Mouse (Mus musculus) stomach, embryonic 16.5 days (tissue): Measurements from ENCODE around the gene Rhov. TPM values are rescaled to one million over a fixed set of nuclear protein-coding genes. Genes with fewer than 3 reads are reported as not detected.

Source experiments
- ATAC-seq: fragments of 200-750 bp; cut with Nextera tagmentation; 2 replicates; pipeline ENCODE4 v1.8.0; 2017; ENCODE audit warnings: moderate number of reproducible peaks, moderate TSS enrichment; ENCODE audit not compliant: insufficient read depth, low FRiP score
- H3K27ac ChIP-seq: fragments of 300-500 bp; sonication (generic); 2 replicates; pipeline ENCODE4 v1.5.1; 2014; ENCODE audit warnings: low read length
- H3K27me3 ChIP-seq: fragments of 300-500 bp; sonication (generic); 2 replicates; pipeline ENCODE4 v1.6.1; 2014; ENCODE audit warnings: low read length, control low read depth, mixed read lengths; ENCODE audit not compliant: control insufficient read depth, insufficient read depth
- H3K36me3 ChIP-seq: fragments of 300-500 bp; sonication (generic); 2 replicates; pipeline ENCODE4 v1.6.1; 2014; ENCODE audit warnings: low read length; ENCODE audit not compliant: control insufficient read depth, insufficient read depth
- H3K4me1 ChIP-seq: fragments of 300-500 bp; sonication (generic); 2 replicates; pipeline ENCODE4 v1.6.1; 2014; ENCODE audit warnings: low read length, control low read depth, mixed read lengths; ENCODE audit not compliant: control insufficient read depth, insufficient read depth
- H3K4me2 ChIP-seq: fragments of 300-500 bp; sonication (generic); 2 replicates; pipeline ENCODE4 v1.6.1; 2014; ENCODE audit warnings: low read depth, low read length, mixed read lengths
- H3K4me3 ChIP-seq: fragments of 300-500 bp; sonication (generic); replicated peaks from 2 replicates; pipeline ENCODE4 v1.5.1; 2014; ENCODE audit warnings: mild to moderate bottlenecking, low read length
- H3K9ac ChIP-seq: fragments of 300-500 bp; sonication (generic); 2 replicates; pipeline ENCODE4 v1.6.1; 2014; ENCODE audit warnings: low read length
- H3K9me3 ChIP-seq: fragments of 300-500 bp; sonication (generic); replicated peaks from 2 replicates; pipeline ENCODE4 v1.6.1; 2016; ENCODE audit warnings: low read length, control low read depth; ENCODE audit not compliant: control insufficient read depth
- WGBS: fragments of 180-500 bp; shearing (Covaris S2); extraction: QIAGEN DNeasy Blood & Tissue Kit; methylation state at CpG from one replicate; pipeline ENCODE4 v1.1.7; 2014; 5-methylcytosine and 5-hydroxymethylcytosine counted together
- polyA plus RNA-seq: library from polyadenylated mRNA; unstranded; fragments of >200 nt; fragmentation: Nextera tagmentation; extraction: Ambion mirVana; gene quantifications from 2 replicates; pipeline ENCODE4 v1.2.1, GENCODE M21; 2015

Rhov gene
- polyA plus RNA-seq, 1 experiment from 2014 or later, result 30.2 TPM

- H3K9ac ChIP-seq, result peak within 1 kb of the TSS; percentile 78
- H3K27ac ChIP-seq, result peak within 1 kb of the TSS; percentile 88
- H3K9me3 ChIP-seq, result no peaks in the 10 kb centered on the region
- ATAC-seq, result peak; percentile 84
- H3K4me2 ChIP-seq, result peak within 1 kb of the TSS; percentile 65
- WGBS, result under 1% methylated on average over 73 of the region's 73 CpGs
- no peaks in the 10 kb centered on the region; the same call in 1 of the 2 replicates for H3K4me1 ChIP-seq
- H3K27me3 ChIP-seq, result peaks cover 31% of the 10 kb centered on the region
- no peaks in the 10 kb centered on the region for H3K36me3 ChIP-seq
- peak within 1 kb of the TSS; percentile 60 for H3K4me3 ChIP-seq
Measured at GRCm38 (mm10) chr2:119237210-119237870, 33.7 kb downstream of the Rhov start, which contains the start of gene Spint1. Gene Spint1, plus strand, starts transcription at chr2:119237362.

DNA sequence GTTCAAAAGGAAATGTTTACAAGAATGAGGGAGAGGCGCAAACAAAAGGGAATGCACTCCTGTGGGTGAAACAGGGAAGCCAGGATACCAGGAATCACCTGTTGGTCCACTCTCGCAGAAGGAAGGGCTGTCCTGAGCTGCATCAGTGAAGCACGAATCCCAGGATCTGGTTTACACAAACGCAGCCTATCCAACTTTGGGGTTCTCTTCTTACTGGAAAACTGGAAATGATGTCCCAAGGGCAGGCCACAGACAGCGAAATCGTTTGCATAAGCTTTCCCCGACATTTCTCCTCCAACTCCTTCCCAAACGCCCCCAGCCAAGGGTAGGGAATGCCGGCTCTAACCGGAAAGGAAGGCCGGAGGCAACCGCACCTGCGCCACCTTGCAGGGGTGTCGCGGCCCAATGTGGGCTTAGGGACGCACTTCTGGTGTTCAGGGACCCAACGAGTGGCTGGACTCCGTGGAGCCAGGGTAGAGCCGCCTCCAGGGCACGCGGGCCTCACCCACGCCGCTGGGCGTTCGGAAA, 34.3 kb downstream of the Rhov start:
- Histone ChIP-seq H3K4me1 (no peaks in the 10 kb centered on the region; the same call in 1 of the 2 replicates), H3K4me2 (peak overlapping the region; percentile 65), H3K4me3 (peak overlapping the region; percentile 60), H3K27me3 (peaks cover 31% of the 10 kb centered on the region), H3K9ac (peak overlapping the region; percentile 78), H3K36me3 (no peaks in the 10 kb centered on the region), H3K27ac (peak overlapping the region; percentile 88), H3K9me3 (no peaks in the 10 kb centered on the region)
- no peak; the same call in 1 of the 2 replicates for ATAC-seq
- 11% methylated on average over 25 of the region's 25 CpGs for WGBS

GRCm38 (mm10) chr2:119229775-119230704, 41.0 kb downstream of the Rhov start, which contains the start of gene Ppp1r14d:
Gene Ppp1r14d, minus strand, starts transcription at chr2:119229906.
- H3K4me3 ChIP-seq, result no peak within 1 kb of the TSS
- no peaks in the 10 kb centered on the region for H3K9me3 ChIP-seq
- H3K4me1 ChIP-seq, result no peaks in the 10 kb centered on the region
- no peak within 1 kb of the TSS for H3K27ac ChIP-seq
- no peak within 1 kb of the TSS; the same call in 1 of the 2 replicates for H3K9ac ChIP-seq
- no peak; the same call in 1 of the 2 replicates for ATAC-seq
- WGBS, result 65% methylated on average over 6 of the region's 6 CpGs
- H3K27me3 ChIP-seq, result no peaks in the 10 kb centered on the region
- no peak within 1 kb of the TSS for H3K4me2 ChIP-seq
- H3K36me3 ChIP-seq, result no peaks in the 10 kb centered on the region

Other genes with a start within 250 kb of the Rhov start
- gene Ccdc32, start 241.9 kb downstream of the Rhov start, polyA plus RNA-seq, result 23.8 and 24.0 TPM in 2 replicates
- 3.0 and 3.3 TPM in 2 replicates for gene Rpusd2, start 236.5 kb downstream of the Rhov start, polyA plus RNA-seq
- 39.3 and 44.8 TPM in 2 replicates for gene Knl1, start 224.2 kb downstream of the Rhov start, polyA plus RNA-seq
- gene Rad51, start 158.5 kb downstream of the Rhov start, polyA plus RNA-seq, result 33.1 and 36.6 TPM in 2 replicates
- gene Rmdn3, start 114.2 kb downstream of the Rhov start, polyA plus RNA-seq, result 42.9 and 45.2 TPM in 2 replicates
- 5.9 and 9.9 TPM in 2 replicates for gene Gchfr, start 103.5 kb downstream of the Rhov start, polyA plus RNA-seq
- 3.6 and 5.9 TPM in 2 replicates for gene Gm14137, start 96.8 kb downstream of the Rhov start, polyA plus RNA-seq
- 51.6 and 55.2 TPM in 2 replicates for gene Zfyve19, start 62.7 kb downstream of the Rhov start, polyA plus RNA-seq
- 13.8 and 16.7 TPM in 2 replicates for gene Dnajc17, start 62.5 kb downstream of the Rhov start, polyA plus RNA-seq
- gene Ppp1r14d, start 41.4 kb downstream of the Rhov start, polyA plus RNA-seq, result 3.4 TPM in 2 replicates
- 78.6 and 95.9 TPM in 2 replicates for gene Spint1, start 33.9 kb downstream of the Rhov start, polyA plus RNA-seq
- gene Vps18, start 17.5 kb upstream of the Rhov start, polyA plus RNA-seq, result 17.5 and 19.8 TPM in 2 replicates
- gene Dll4, start 54.5 kb upstream of the Rhov start, polyA plus RNA-seq, result 6.8 and 8.2 TPM in 2 replicates
- 1.5 and 2.4 TPM in 2 replicates for gene Chac1, start 80.0 kb upstream of the Rhov start, polyA plus RNA-seq
- 3.6 and 3.9 TPM in 2 replicates for gene Ino80, start 206.4 kb upstream of the Rhov start, polyA plus RNA-seq